Mouse (Mus musculus): ENCODE measurements around the gene Gm27029. TPM values are rescaled to one million over a fixed set of nuclear protein-coding genes. Genes with fewer than 3 reads are reported as not detected.
"Not testable (repeated sequence)": the region's sequence is repeated elsewhere in the genome, so short reads cannot be mapped to it uniquely, and the experiment has no call there.

Gene Gm27029
- polyA plus RNA-seq (2016; fragmentation: Nextera tagmentation; extraction: Ambion mirVana): 8.2 and 9.8 TPM in 2 replicates

- no peaks in the 10 kb centered on the region for H3K36me3 ChIP-seq
- H3K27me3 ChIP-seq: no peaks in the 10 kb centered on the region
- H3K27ac ChIP-seq: peak within 1 kb of the TSS; percentile 70
- H3K4me2 ChIP-seq: peak within 1 kb of the TSS; percentile 95
- WGBS: 4% methylated on average over 23 of the region's 23 CpGs
- no peaks in the 10 kb centered on the region for H3K9me3 ChIP-seq
- ATAC-seq (ENCODE audit: insufficient number of reproducible peaks, insufficient read depth, low FRiP score, low TSS enrichment, low read depth): peak; percentile 72; the same call in 1 of the 2 replicates
- H3K4me3 ChIP-seq (replicated peaks): peak within 1 kb of the TSS; percentile 97
- peaks cover 29% of the 10 kb centered on the region for H3K4me1 ChIP-seq (replicated peaks)
- H3K9ac ChIP-seq (replicated peaks): peak within 1 kb of the TSS; percentile 78
Measured at GRCm38 (mm10) chr11:101424105-101424851, at the start of gene Gm27029. Gene Gm27029, minus strand, starts transcription at chr11:101424796.

- Histone ChIP-seq H3K27ac (no peak overlapping the region), H3K36me3 (0 out of 2 replicates have a peak, but pooled peaks cover 3% of the 10 kb centered on the region), H3K4me2 (no peak overlapping the region), H3K27me3 (peaks cover 18% of the 10 kb centered on the region), H3K4me1 (replicated peaks) (peaks cover 6% of the 10 kb centered on the region; the same call in 1 of the 2 replicates), H3K9ac (replicated peaks) (no peak overlapping the region), H3K9me3 (no peaks in the 10 kb centered on the region), H3K4me3 (replicated peaks) (no peak overlapping the region)
- no peak for ATAC-seq (ENCODE audit: insufficient number of reproducible peaks, insufficient read depth, low FRiP score, low TSS enrichment, low read depth)
- 85% methylated on average over 5 of the region's 5 CpGs for WGBS
Measured at GRCm38 (mm10) chr11:101474298-101474697, 49.7 kb upstream of the Gm27029 start.

DNA sequence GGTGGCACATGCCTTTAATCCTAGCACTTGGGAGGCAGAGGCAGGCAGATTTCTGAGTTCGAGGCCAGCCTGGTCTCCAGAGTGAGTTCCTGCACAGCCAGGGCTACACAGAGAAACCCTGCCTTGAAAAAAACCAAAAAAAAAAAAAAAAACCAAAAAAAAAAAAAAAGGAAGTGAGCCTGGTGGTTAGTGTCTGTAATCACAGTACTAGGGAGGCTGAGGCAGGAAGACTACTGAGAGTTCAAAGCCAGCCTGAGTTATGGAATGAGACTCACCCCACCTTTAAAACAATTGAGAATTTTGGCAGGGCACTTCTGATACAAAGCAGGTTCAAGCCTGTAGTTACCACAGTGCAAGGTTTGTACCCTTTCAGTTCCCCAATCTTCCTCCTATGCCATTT, 49.1 kb upstream of the Gm27029 start:
- not testable (repeated sequence) for H3K9ac ChIP-seq (replicated peaks); H3K9me3 ChIP-seq; H3K4me3 ChIP-seq (replicated peaks); H3K36me3 ChIP-seq; H3K27ac ChIP-seq; H3K4me1 ChIP-seq (replicated peaks); ATAC-seq (ENCODE audit: insufficient number of reproducible peaks, insufficient read depth, low FRiP score, low TSS enrichment, low read depth); H3K4me2 ChIP-seq
- H3K27me3 ChIP-seq: peaks cover 19% of the 10 kb centered on the region
- WGBS: 81% methylated on average over 1 of the region's 1 CpGs

- Histone ChIP-seq H3K4me2 (no peak overlapping the region), H3K27me3 (peaks cover 23% of the 10 kb centered on the region), H3K9me3 (no peaks in the 10 kb centered on the region), H3K4me1 (replicated peaks) (peaks cover 9% of the 10 kb centered on the region), H3K9ac (replicated peaks) (no peak overlapping the region), H3K4me3 (replicated peaks) (no peak overlapping the region), H3K36me3 (0 out of 2 replicates have a peak, but pooled peaks cover 3% of the 10 kb centered on the region), H3K27ac (no peak overlapping the region)
- no peak for ATAC-seq (ENCODE audit: insufficient number of reproducible peaks, insufficient read depth, low FRiP score, low TSS enrichment, low read depth)
- 43% methylated on average over 7 of the region's 7 CpGs for WGBS
Measured at GRCm38 (mm10) chr11:101472336-101472735, 47.7 kb upstream of the Gm27029 start.

DNA sequence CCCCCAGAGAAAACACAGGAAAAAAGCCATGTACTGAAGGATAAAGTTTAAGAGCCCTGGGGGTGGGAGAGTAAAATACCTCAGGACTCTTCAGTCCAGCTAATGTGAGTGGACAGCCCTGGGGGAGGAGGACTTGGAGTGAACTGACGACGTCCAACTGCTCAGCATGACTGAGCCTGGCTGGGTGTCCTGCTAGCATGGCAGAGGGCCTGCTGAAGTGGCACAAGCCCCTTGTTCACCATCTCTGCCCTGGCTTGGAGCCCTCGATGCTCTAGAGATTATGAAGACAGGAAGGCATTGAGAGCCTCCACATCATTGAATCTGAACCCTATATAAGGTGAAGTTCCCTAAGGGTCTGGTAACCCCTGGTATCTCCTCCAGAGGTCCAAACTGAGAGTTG, 47.3 kb upstream of the Gm27029 start:
- Histone ChIP-seq H3K9ac (replicated peaks) (no peak overlapping the region), H3K4me1 (replicated peaks) (peaks cover 10% of the 10 kb centered on the region), H3K9me3 (no peaks in the 10 kb centered on the region), H3K27ac (no peak overlapping the region), H3K36me3 (0 out of 2 replicates have a peak, but pooled peaks cover 3% of the 10 kb centered on the region), H3K4me3 (replicated peaks) (no peak overlapping the region), H3K27me3 (peaks cover 26% of the 10 kb centered on the region), H3K4me2 (no peak overlapping the region)
- ATAC-seq (ENCODE audit: insufficient number of reproducible peaks, insufficient read depth, low FRiP score, low TSS enrichment, low read depth): no peak
- 65% methylated on average over 3 of the region's 3 CpGs for WGBS

- Histone ChIP-seq H3K27me3 (peaks cover 26% of the 10 kb centered on the region), H3K9ac (replicated peaks) (no peak overlapping the region), H3K27ac (no peak overlapping the region), H3K4me2 (no peak overlapping the region), H3K9me3 (no peaks in the 10 kb centered on the region), H3K4me1 (replicated peaks) (peaks cover 18% of the 10 kb centered on the region), H3K36me3 (0 out of 2 replicates have a peak, but pooled peaks cover 3% of the 10 kb centered on the region), H3K4me3 (replicated peaks) (no peak overlapping the region)
- ATAC-seq (ENCODE audit: insufficient number of reproducible peaks, insufficient read depth, low FRiP score, low TSS enrichment, low read depth): no peak
- WGBS: 68% methylated on average over 7 of the region's 7 CpGs
Measured at GRCm38 (mm10) chr11:101470206-101470605, 45.6 kb upstream of the Gm27029 start.

- Histone ChIP-seq H3K36me3 (0 out of 2 replicates have a peak, but pooled peaks cover 3% of the 10 kb centered on the region), H3K4me2 (peak overlapping the region; percentile 92), H3K27me3 (peaks cover 26% of the 10 kb centered on the region), H3K4me1 (replicated peaks) (peaks cover 28% of the 10 kb centered on the region), H3K9ac (replicated peaks) (no peak overlapping the region), H3K9me3 (no peaks in the 10 kb centered on the region), H3K27ac (no peak overlapping the region), H3K4me3 (replicated peaks) (peak overlapping the region; percentile 76)
- ATAC-seq (ENCODE audit: insufficient number of reproducible peaks, insufficient read depth, low FRiP score, low TSS enrichment, low read depth): no peak
- 60% methylated on average over 4 of the region's 4 CpGs for WGBS
Measured at GRCm38 (mm10) chr11:101469155-101469554, 44.6 kb upstream of the Gm27029 start.

DNA sequence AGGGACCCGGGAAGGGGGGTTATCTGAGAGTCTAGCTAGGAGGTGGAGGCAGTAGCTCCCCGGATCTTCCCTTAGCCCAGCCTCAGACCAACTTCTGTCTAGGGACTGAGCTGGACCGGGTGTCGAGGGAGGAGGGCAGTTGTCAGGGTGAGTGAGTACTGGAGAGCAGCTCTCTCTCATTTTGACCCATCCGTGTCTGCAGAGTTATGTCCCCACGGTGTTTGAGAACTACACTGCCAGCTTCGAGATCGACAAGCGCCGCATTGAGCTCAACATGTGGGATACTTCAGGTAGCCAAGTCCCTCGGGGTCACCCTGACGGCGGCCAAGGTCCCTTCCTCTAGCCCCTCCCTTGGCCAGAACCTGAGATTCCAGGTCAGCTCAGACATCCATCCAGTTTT, 44.1 kb upstream of the Gm27029 start:
- no peak for ATAC-seq (ENCODE audit: insufficient number of reproducible peaks, insufficient read depth, low FRiP score, low TSS enrichment, low read depth)
- Histone ChIP-seq H3K4me1 (replicated peaks) (peaks cover 32% of the 10 kb centered on the region), H3K9me3 (no peaks in the 10 kb centered on the region), H3K9ac (replicated peaks) (peak overlapping the region; percentile 69), H3K4me3 (replicated peaks) (peak overlapping the region; percentile 76), H3K36me3 (0 out of 2 replicates have a peak, but pooled peaks cover 3% of the 10 kb centered on the region), H3K4me2 (peak overlapping the region; percentile 92), H3K27ac (no peak overlapping the region), H3K27me3 (peaks cover 26% of the 10 kb centered on the region)
- WGBS: 6% methylated on average over 13 of the region's 13 CpGs

- H3K4me1 ChIP-seq (replicated peaks): peaks cover 37% of the 10 kb centered on the region
Measured at GRCm38 (mm10) chr11:101468263-101468688, 43.7 kb upstream of the Gm27029 start.

DNA sequence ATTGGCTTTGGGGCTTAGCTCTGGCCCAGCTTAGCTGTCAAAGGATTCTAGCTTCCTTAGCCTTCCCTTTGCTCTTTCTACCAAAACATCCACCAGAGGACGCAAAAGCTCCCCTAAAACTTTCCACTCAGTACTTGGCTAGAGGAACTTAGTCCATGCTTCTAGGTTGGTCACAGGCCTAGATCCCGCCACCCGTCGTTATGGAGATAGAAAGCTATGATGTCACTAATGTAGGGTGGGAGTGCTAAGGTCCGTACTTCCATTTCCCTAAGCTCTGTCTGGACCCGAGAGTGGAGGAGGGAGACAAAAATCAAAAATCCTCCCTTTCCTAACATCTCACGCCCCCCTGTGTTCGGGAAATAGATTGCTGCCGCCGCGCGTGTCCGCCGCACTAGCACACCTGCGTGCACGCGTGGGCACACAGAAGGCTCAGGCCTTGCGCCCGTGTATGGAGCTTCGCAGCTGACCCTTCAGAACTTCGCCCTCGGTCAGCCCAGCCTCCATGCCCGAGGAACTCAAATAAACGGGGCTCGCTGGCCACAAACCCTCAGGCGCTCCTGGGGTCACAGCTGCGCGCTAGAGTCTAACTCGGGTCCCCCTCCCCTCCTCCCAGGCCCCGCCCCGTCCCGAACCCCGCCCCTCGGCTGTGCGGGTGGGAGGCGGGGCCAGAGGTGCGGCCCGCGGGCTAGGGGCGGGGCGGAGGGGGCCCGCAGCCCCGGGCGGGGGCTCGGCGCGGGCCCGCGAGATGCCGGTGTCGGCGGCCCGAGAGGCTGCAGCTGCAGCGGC, 43.1 kb upstream of the Gm27029 start:
- H3K4me2 ChIP-seq: peak overlapping the region; percentile 92
- H3K9ac ChIP-seq (replicated peaks): peak overlapping the region; percentile 69
- H3K27me3 ChIP-seq: peaks cover 26% of the 10 kb centered on the region
- H3K9me3 ChIP-seq: no peaks in the 10 kb centered on the region
- ATAC-seq (ENCODE audit: insufficient number of reproducible peaks, insufficient read depth, low FRiP score, low TSS enrichment, low read depth): peak; percentile 58
- WGBS: under 1% methylated on average over 53 of the region's 54 CpGs
- peak overlapping the region; percentile 23; the same call in 1 of the 2 replicates for H3K27ac ChIP-seq
- H3K4me3 ChIP-seq (replicated peaks): peak overlapping the region; percentile 76
- H3K36me3 ChIP-seq: 0 out of 2 replicates have a peak, but pooled peaks cover 3% of the 10 kb centered on the region
- peaks cover 43% of the 10 kb centered on the region for H3K4me1 ChIP-seq (replicated peaks)

More at GRCm38 (mm10) chr11:101468263-101468688, 43.7 kb upstream of the Gm27029 start:
- H3K9me3 ChIP-seq: no peaks in the 10 kb centered on the region
- H3K4me2 ChIP-seq: peak overlapping the region; percentile 92
- peak; percentile 7 for ATAC-seq (ENCODE audit: insufficient number of reproducible peaks, insufficient read depth, low FRiP score, low TSS enrichment, low read depth)
- peak overlapping the region; percentile 76 for H3K4me3 ChIP-seq (replicated peaks)
- H3K27me3 ChIP-seq: peaks cover 26% of the 10 kb centered on the region
- 0 out of 2 replicates have a peak, but pooled peaks cover 3% of the 10 kb centered on the region for H3K36me3 ChIP-seq
- WGBS: under 1% methylated on average over 29 of the region's 31 CpGs
- H3K27ac ChIP-seq: peak overlapping the region; percentile 23; the same call in 1 of the 2 replicates
- H3K9ac ChIP-seq (replicated peaks): peak overlapping the region; percentile 69

DNA sequence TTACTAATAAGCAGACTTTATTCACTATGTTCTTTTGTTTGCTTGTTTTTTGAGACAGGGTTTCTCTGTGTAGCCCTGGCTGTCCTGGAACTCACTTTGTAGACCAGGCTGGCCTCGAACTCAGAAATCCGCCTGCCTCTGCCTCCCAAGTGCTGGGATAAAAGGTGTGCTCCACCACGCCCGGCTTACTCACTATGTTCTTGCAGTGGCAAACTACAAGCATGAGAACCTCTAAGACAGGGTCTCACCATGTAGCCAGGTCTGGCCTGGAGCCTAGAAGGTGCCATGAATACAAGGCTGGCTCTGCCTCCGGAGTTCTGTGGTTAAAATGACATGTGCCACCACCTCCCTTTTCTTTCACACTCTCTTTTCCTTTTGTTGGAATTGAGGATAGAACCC, 42.0 kb upstream of the Gm27029 start:
- H3K27ac ChIP-seq; ATAC-seq (ENCODE audit: insufficient number of reproducible peaks, insufficient read depth, low FRiP score, low TSS enrichment, low read depth); H3K9me3 ChIP-seq; H3K9ac ChIP-seq (replicated peaks): not testable (repeated sequence)
- 58% methylated on average over 5 of the region's 5 CpGs for WGBS
- Histone ChIP-seq H3K4me3 (replicated peaks) (peak overlapping the region; percentile 83; the same call in 1 of the 2 replicates), H3K4me1 (replicated peaks) (peaks cover 48% of the 10 kb centered on the region), H3K36me3 (peaks cover 13% of the 10 kb centered on the region; the same call in 1 of the 2 replicates), H3K4me2 (peak overlapping the region; percentile 94), H3K27me3 (peaks cover 22% of the 10 kb centered on the region; the same call in 1 of the 2 replicates)
